Mouse (Mus musculus): ENCODE measurements around the gene Ccdc153. TPM values are rescaled to one million over a fixed set of nuclear protein-coding genes. Genes with fewer than 3 reads are reported as not detected.

Ccdc153 gene
- polyA plus RNA-seq, 2 experiments: not detected

- DNase-seq (ENCODE audit: low read depth in 3 of 3, low spot score in 3 of 3): peak; percentile 12 to 36 (median 36)
- peak overlapping the region; percentile 94 for H3K4me2 ChIP-seq (ENCODE audit: low read depth)
- under 1% methylated on average over 40 of the region's 40 CpGs for WGBS (ENCODE audit: insufficient replicate concordance)
- H3K27ac ChIP-seq: peak overlapping the region; percentile 80
- peak overlapping the region; percentile 84 to 98 for H3K4me3 ChIP-seq (ENCODE audit: insufficient read depth in 1 of 2, low read depth in 2 of 2, low read length in 2 of 2)
- peak; percentile 62 for ATAC-seq (ENCODE audit: insufficient read depth)
- no peaks in the 10 kb centered on the region for H3K27me3 ChIP-seq (ENCODE audit: control insufficient read depth, insufficient read depth, low read length)
- H3K9ac ChIP-seq (replicated peaks): peak overlapping the region; percentile 95
- H3K4me1 ChIP-seq (replicated peaks; ENCODE audit: control insufficient read depth in 2 of 2, insufficient read depth in 2 of 2, low read length in 1 of 2): peaks cover 10 to 16% of the 10 kb centered on the region in 2 experiments
- TF ChIP-seq EP300 (IDR thresholded peaks at IDR 0.05; ENCODE audit: low read depth) (no peak), CTCF (IDR thresholded peaks at IDR 0.05; ENCODE audit: low read depth) (no peak)
- no peaks in the 10 kb centered on the region for H3K36me3 ChIP-seq (replicated peaks; ENCODE audit: control insufficient read depth, insufficient read depth, low read depth)
- no peaks in the 10 kb centered on the region for H3K9me3 ChIP-seq (ENCODE audit: control insufficient read depth, low read length)
Measured at GRCm38 (mm10) chr9:44233021-44233801, 7.3 kb upstream of the Ccdc153 start.

GRCm38 (mm10) chr9:44233802-44234478, 6.5 kb upstream of the Ccdc153 start, which contains the start of gene Cbl:
TSS of gene Cbl (minus strand) at chr9:44234049.
- no peaks in the 10 kb centered on the region for H3K27me3 ChIP-seq (ENCODE audit: control insufficient read depth, insufficient read depth, low read length)
- H3K4me1 ChIP-seq (replicated peaks; ENCODE audit: control insufficient read depth in 2 of 2, insufficient read depth in 2 of 2, low read length in 1 of 2): peaks cover 10 to 16% of the 10 kb centered on the region in 2 experiments
- WGBS (ENCODE audit: insufficient replicate concordance): under 1% methylated on average over 65 of the region's 76 CpGs

GRCm38 (mm10) chr9:44234479-44235427, 5.7 kb upstream of the Ccdc153 start:
- Histone ChIP-seq H3K27me3 (ENCODE audit: control insufficient read depth, insufficient read depth, low read length) (no peaks in the 10 kb centered on the region), H3K9ac (replicated peaks) (peak overlapping the region; percentile 95), H3K4me1 (replicated peaks; ENCODE audit: control insufficient read depth in 2 of 2, insufficient read depth in 2 of 2, low read length in 1 of 2) (peaks cover 10 to 16% of the 10 kb centered on the region in 2 experiments)

More at GRCm38 (mm10) chr9:44233802-44234478, 6.5 kb upstream of the Ccdc153 start, which contains the start of gene Cbl:
- Histone ChIP-seq H3K9me3 (ENCODE audit: control insufficient read depth, low read length) (no peaks in the 10 kb centered on the region), H3K4me2 (ENCODE audit: low read depth) (peak within 1 kb of the TSS; percentile 94), H3K27ac (peak within 1 kb of the TSS; percentile 80), H3K36me3 (replicated peaks; ENCODE audit: control insufficient read depth, insufficient read depth, low read depth) (no peaks in the 10 kb centered on the region), H3K9ac (replicated peaks) (peak within 1 kb of the TSS; percentile 95), H3K4me3 (ENCODE audit: insufficient read depth in 1 of 2, low read depth in 2 of 2, low read length in 2 of 2) (peak within 1 kb of the TSS; percentile 84 to 98)
- peak; percentile 92 to 96 (median 92) for DNase-seq (ENCODE audit: low read depth in 3 of 3, low spot score in 3 of 3)
- peak; percentile 93 for ATAC-seq (ENCODE audit: insufficient read depth)
- TF ChIP-seq EP300 (IDR thresholded peaks at IDR 0.05; ENCODE audit: low read depth) (peak; percentile 29), CTCF (IDR thresholded peaks at IDR 0.05; ENCODE audit: low read depth) (peak; percentile 98)

GRCm38 (mm10) chr9:44236601-44237000, 3.9 kb upstream of the Ccdc153 start:
- no peaks in the 10 kb centered on the region for H3K9me3 ChIP-seq (ENCODE audit: control insufficient read depth, low read length)
- 58% methylated on average over 4 of the region's 4 CpGs for WGBS (ENCODE audit: insufficient replicate concordance)
- H3K27ac ChIP-seq: no peak overlapping the region
- H3K9ac ChIP-seq (replicated peaks): no peak overlapping the region
- H3K4me1 ChIP-seq (replicated peaks; ENCODE audit: control insufficient read depth in 2 of 2, insufficient read depth in 2 of 2, low read length in 1 of 2): peaks cover 7 to 15% of the 10 kb centered on the region in 2 experiments
- no peak for ATAC-seq (ENCODE audit: insufficient read depth)
- H3K4me2 ChIP-seq (ENCODE audit: low read depth): no peak overlapping the region
- H3K4me3 ChIP-seq (ENCODE audit: insufficient read depth in 1 of 2, low read depth in 2 of 2, low read length in 2 of 2): no peak overlapping the region
- no peaks in the 10 kb centered on the region; the same call in none of the 2 replicates for H3K27me3 ChIP-seq (ENCODE audit: control insufficient read depth, insufficient read depth, low read length)
- DNase-seq (ENCODE audit: low read depth in 3 of 3, low spot score in 3 of 3): no peak
- no peaks in the 10 kb centered on the region for H3K36me3 ChIP-seq (replicated peaks; ENCODE audit: control insufficient read depth, insufficient read depth, low read depth)
- no peak for TF ChIP-seq CTCF (IDR thresholded peaks at IDR 0.05; ENCODE audit: low read depth)
- TF ChIP-seq EP300 (IDR thresholded peaks at IDR 0.05; ENCODE audit: low read depth): no peak

More at GRCm38 (mm10) chr9:44234479-44235427, 5.7 kb upstream of the Ccdc153 start:
- Histone ChIP-seq H3K27ac (peak overlapping the region; percentile 80), H3K9me3 (ENCODE audit: control insufficient read depth, low read length) (no peaks in the 10 kb centered on the region), H3K4me2 (ENCODE audit: low read depth) (peak overlapping the region; percentile 94), H3K4me3 (ENCODE audit: insufficient read depth in 1 of 2, low read depth in 2 of 2, low read length in 2 of 2) (peak overlapping the region; percentile 84 to 98), H3K36me3 (replicated peaks; ENCODE audit: control insufficient read depth, insufficient read depth, low read depth) (no peaks in the 10 kb centered on the region)
- ATAC-seq (ENCODE audit: insufficient read depth): peak; percentile 47
- DNase-seq (ENCODE audit: low read depth in 3 of 3, low spot score in 3 of 3): peak; percentile 60 to 66 (median 62)
- WGBS (ENCODE audit: insufficient replicate concordance): 11% methylated on average over 19 of the region's 19 CpGs
- TF ChIP-seq CTCF (IDR thresholded peaks at IDR 0.05; ENCODE audit: low read depth) (no peak), EP300 (IDR thresholded peaks at IDR 0.05; ENCODE audit: low read depth) (no peak)

All from liver, embryonic 14.5 days (tissue).